Mouse (Mus musculus): ENCODE measurements around the gene Olfr701.

The Olfr701 gene

DNA sequence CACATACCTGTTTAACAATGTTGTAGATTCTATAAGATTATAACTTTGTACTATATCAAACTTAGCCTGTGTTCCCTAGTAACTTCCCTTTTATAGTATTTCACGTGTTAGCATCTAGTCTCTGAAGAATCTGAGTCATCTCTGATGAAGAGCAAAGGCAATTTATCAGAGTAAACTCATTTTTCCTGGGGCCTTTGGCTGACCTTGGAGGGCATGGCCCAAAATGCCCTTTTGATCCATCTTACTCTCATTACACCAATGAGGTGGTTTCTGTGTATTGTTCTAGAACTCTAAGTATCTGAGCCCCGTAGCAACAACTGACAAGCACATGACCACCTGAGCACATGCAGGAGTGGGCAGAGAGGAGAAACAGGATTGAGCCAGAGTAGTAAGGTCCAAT lies at the start of gene Olfr701:
Olfr701 (plus strand) TSS at position 301 of the 400 bp plus-strand sequence.
- in situ Hi-C loops (cut with MboI, MseI): no loop called here

DNA sequence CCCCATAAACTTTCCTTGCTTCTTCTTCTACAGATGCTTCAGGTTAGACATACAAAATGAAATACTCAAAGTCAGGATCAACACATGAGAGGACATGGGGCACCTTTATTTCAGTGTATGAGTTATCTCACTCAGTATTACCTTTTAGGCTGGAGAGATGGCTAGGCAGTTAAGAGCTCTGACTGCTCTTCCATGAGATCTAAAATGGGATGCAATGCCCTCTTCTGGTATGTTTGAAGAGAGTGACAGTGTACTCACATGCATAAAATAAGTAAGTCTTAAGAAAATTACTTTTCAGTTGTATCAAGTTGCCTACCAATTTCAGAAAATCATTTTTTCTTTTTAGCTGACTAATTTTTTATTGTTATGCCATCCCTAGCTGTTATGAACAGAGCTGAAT lies 25.6 kb upstream of the Olfr701 start:
- in situ Hi-C loops (cut with MboI, MseI): no loop called here

DNA sequence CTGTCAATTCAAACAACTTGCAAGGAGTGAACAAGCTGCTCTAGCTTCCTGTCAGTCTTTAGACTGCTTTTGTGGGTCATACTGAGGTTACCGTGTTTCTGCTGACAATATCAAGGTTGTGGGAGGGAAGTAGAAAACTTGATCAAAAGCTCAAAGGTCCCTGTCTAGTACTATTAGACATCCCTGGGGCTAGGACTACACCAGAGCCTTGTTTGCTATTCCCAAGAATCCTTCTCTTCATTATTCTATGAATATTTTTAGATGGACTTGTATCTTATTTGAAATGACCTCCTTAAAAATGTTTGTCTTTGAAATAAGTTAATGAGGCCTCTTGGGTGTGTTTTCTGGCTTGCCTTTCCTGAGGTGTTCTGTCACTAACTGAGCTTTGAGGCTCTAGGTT lies 20.8 kb upstream of the Olfr701 start, which contains the start of gene Olfr699:
Olfr699 (minus strand) TSS at position 101 of the 400 bp plus-strand sequence.
- in situ Hi-C loops (cut with MboI, MseI): no loop called here

DNA sequence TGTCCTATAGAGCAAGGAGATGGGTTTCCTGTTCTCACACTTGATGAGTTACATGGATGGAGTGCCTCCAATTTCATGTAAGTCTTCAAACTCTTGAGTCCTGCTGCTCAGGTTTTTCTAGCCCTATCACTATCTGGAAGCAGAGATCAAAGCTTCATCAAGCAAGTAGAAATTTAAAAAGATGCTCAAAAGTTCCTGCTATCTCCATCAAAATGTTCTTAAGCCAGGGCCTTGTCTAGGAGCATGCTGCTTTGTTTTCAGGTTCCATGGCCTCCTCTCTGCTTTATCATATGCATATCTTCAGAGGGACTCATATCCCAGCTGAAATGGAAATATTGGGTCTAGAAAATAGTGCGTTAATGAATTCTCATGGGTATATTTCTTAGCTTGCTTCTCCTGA lies 5.2 kb upstream of the Olfr701 start, which contains the start of gene Olfr700:
Olfr700 (minus strand) TSS at position 101 of the 400 bp plus-strand sequence.
- in situ Hi-C loops (cut with MboI, MseI): no loop called here

DNA sequence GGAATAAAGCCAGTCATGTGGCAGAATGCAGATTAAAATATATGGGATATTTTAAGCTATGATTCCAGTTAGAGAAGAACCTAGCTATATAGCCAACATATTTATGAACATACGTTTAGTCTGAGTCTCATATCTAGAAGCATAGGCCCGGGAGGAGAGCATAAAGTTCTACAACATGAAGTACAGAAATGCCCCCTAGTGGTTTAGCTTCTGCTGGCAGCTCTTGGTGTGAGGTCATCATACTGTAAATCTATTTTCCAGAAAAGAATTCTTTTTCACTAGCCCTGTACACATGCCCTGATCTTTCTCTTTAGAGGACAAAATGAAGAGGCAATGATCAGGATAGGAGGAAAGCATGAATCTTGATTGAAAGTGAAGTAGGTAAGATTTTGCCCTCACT lies 1.8 kb downstream of the Olfr701 start:
- in situ Hi-C loops (cut with MboI, MseI): no loop called here

DNA sequence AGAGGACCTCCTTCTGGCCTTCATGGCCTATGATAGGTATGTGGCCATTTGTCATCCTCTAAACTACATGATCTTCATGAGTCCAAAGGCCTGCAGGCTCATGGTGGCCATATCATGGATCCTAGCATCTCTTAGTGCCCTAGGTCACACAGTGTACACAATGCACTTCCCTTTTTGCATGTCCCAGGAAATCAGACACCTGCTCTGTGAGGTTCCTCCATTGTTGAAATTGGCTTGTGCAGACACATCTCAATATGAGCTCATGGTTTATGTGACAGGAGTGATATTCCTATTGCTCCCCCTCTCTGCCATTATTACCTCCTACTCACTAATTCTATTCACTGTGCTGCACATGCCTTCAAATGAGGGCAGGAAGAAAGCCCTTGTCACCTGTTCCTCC lies 4.5 kb downstream of the Olfr701 start:
- in situ Hi-C loops (cut with MboI, MseI): no loop called here

DNA sequence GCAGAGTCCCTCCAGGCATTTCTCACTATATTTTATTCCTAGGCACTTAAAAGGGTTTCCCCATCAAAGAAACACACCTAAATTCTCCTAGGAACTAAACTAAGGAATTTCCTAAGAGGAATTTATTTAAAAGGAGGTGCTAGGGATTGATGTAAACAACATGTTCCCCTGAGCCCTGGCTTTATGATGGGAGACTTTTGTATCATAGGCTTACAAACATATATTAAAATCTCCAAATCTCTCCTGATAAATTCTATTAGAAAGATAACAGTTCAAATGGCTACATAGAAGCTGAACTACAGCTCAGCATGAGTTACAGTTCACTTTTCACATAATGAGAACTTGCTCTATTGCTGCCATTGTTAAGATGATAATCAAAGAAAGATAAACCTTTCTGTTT lies 19.9 kb downstream of the Olfr701 start, which contains the start of gene Olfr702:
Olfr702 (minus strand) TSS at position 101 of the 400 bp plus-strand sequence.
- in situ Hi-C loops (cut with MboI, MseI): no loop called here

DNA sequence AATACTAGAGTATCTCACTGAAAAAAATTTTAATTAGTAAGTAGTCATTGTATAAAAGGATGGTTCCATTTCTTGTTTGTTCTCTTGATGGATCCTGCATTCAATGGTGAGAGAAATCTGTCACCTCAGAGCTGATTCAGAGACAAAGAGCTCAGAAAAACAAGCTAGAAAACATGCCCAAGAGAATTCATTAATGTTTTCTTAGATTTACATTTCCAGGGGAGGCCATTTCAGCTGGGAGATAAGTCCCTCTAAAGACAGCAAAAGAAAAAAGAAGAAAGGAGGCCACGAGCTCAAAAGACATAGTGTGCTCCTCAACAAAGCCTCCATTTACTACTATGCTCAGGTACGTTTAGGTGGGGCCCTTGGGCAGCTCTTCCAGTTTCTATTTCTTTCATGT lies 29.1 kb downstream of the Olfr701 start, which contains the start of gene Olfr703:
Olfr703 (plus strand) TSS at position 301 of the 400 bp plus-strand sequence.
- in situ Hi-C loops (cut with MboI, MseI): no loop called here

DNA sequence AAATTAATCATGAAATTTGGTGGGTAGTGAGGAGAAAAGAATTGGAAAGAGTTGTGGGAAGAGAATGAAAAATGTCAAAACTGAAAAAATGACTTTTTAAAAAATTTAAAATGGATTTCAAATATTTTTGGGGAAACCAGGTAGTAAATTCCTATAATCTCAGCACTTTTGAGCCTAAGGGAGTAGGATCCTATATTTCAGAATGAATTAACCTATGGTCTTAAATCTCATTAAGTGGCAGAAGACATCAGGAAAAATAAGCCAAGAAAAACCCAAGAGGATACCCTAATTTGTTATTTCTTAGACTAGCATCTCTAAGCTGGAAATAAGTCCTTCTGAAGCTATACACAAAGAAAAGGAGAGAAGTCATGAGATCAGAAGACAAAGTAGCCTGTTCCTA lies 49.0 kb downstream of the Olfr701 start, which contains the start of gene Olfr704:
Olfr704 (plus strand) TSS at position 301 of the 400 bp plus-strand sequence.
- in situ Hi-C loops (cut with MboI, MseI): no loop called here

Data from T-helper 17 cell (primary cell).